Mouse (Mus musculus): ENCODE data around the gene Ovca2.

The Ovca2 gene

GRCm38 (mm10) chr11:75152603-75153557, 25.8 kb downstream of the Ovca2 start:
- no peak for DNase-seq (ENCODE audit: low spot score)

- DNase-seq (ENCODE audit: low spot score) = no peak
Observed at GRCm38 (mm10) chr11:75150346-75150745, 28.3 kb downstream of the Ovca2 start.

- DNase-seq (ENCODE audit: low spot score) = no peak
Observed at GRCm38 (mm10) chr11:75148332-75149035, 30.2 kb downstream of the Ovca2 start.

- DNase-seq (ENCODE audit: low spot score) = no peak
Observed at GRCm38 (mm10) chr11:75147846-75148168, 30.8 kb downstream of the Ovca2 start.

GRCm38 (mm10) chr11:75147106-75147845, 31.4 kb downstream of the Ovca2 start:
- DNase-seq (ENCODE audit: low spot score) = peak; percentile 67

GRCm38 (mm10) chr11:75145841-75146240, 32.8 kb downstream of the Ovca2 start:
- no peak for DNase-seq (ENCODE audit: low spot score)

GRCm38 (mm10) chr11:75142749-75143148, 35.9 kb downstream of the Ovca2 start:
- DNase-seq (ENCODE audit: low spot score) = no peak

GRCm38 (mm10) chr11:75141913-75142312, 36.7 kb downstream of the Ovca2 start:
- DNase-seq (ENCODE audit: low spot score) = no peak

- no peak for DNase-seq (ENCODE audit: low spot score)
Observed at GRCm38 (mm10) chr11:75141038-75141437, 37.6 kb downstream of the Ovca2 start.

- peak; percentile 47 for DNase-seq (ENCODE audit: low spot score)
Observed at GRCm38 (mm10) chr11:75140431-75140830, 38.2 kb downstream of the Ovca2 start.

GRCm38 (mm10) chr11:75139122-75139963, 39.3 kb downstream of the Ovca2 start:
- DNase-seq (ENCODE audit: low spot score) = peak; percentile 71

GRCm38 (mm10) chr11:75136666-75137398, 41.8 kb downstream of the Ovca2 start:
- no peak for DNase-seq (ENCODE audit: low spot score)

- no peak for DNase-seq (ENCODE audit: low spot score)
Observed at GRCm38 (mm10) chr11:75135358-75135757, 43.3 kb downstream of the Ovca2 start.

- no peak for DNase-seq (ENCODE audit: low spot score)
Observed at GRCm38 (mm10) chr11:75134485-75135068, 44.1 kb downstream of the Ovca2 start.

GRCm38 (mm10) chr11:75133951-75134350, 44.7 kb downstream of the Ovca2 start:
- DNase-seq (ENCODE audit: low spot score) = peak; percentile 52

- no peak for DNase-seq (ENCODE audit: low spot score)
Observed at GRCm38 (mm10) chr11:75133391-75133790, 45.2 kb downstream of the Ovca2 start.

- DNase-seq (ENCODE audit: low spot score) = peak; percentile 51
Observed at GRCm38 (mm10) chr11:75132278-75132677, 46.4 kb downstream of the Ovca2 start.

- no peak for DNase-seq (ENCODE audit: low spot score)
Observed at GRCm38 (mm10) chr11:75131300-75131699, 47.3 kb downstream of the Ovca2 start.

- no peak for DNase-seq (ENCODE audit: low spot score)
Observed at GRCm38 (mm10) chr11:75129481-75129880, 49.2 kb downstream of the Ovca2 start.

GRCm38 (mm10) chr11:75126384-75126783, 52.3 kb downstream of the Ovca2 start:
- no peak for DNase-seq (ENCODE audit: low spot score)
